Mouse (Mus musculus): ENCODE data around the gene Nfam1. TPM values are rescaled to one million over a fixed set of nuclear protein-coding genes. Genes with fewer than 3 reads are reported as not detected.

Gene Nfam1
- total and polyA plus RNA-seq, 3 experiments = 7.4 to 10.5 TPM; not detected in 1

- Histone ChIP-seq H3K4me3 (ENCODE audit: control insufficient read depth in 1 of 2, insufficient read depth in 1 of 2, low read depth in 2 of 2, low read length in 2 of 2) (no peak overlapping the region), H3K4me1 (ENCODE audit: control insufficient read depth in 1 of 2, insufficient read depth in 2 of 2, low read length in 2 of 2) (no peaks in the 10 kb centered on the region), H3K79me2 (ENCODE audit: control insufficient read depth, insufficient read depth, low read length, poor library complexity) (no peaks in the 10 kb centered on the region), H3K36me3 (ENCODE audit: control insufficient read depth in 1 of 2, insufficient read depth in 2 of 2, low read length in 2 of 2) (no peaks in the 10 kb centered on the region), H3K27ac (ENCODE audit: control insufficient read depth, low read depth, low read length) (no peak overlapping the region), H3K9me3 (replicated peaks; ENCODE audit: insufficient read depth, low read length) (no peaks in the 10 kb centered on the region), H3K9ac (ENCODE audit: control insufficient read depth, low read depth, low read length, poor library complexity, severe bottlenecking) (no peak overlapping the region), H3K27me3 (ENCODE audit: control insufficient read depth in 1 of 2, insufficient read depth in 2 of 2, low read length in 2 of 2) (no peaks in the 10 kb centered on the region)
- no peak for DNase-seq (ENCODE audit: low read depth, low spot score)
- TF ChIP-seq GABPA (IDR thresholded peaks at IDR 0.05; ENCODE audit: low read depth, low read length) (no peak), ELF1 (IDR thresholded peaks at IDR 0.05; ENCODE audit: low read depth, low read length) (no peak), TCF12 (IDR thresholded peaks at IDR 0.05; ENCODE audit: low read depth, low read length) (no peak), USF1 (IDR thresholded peaks at IDR 0.05; ENCODE audit: low read depth, low read length) (no peak), MYC (IDR thresholded peaks at IDR 0.05; ENCODE audit: low read depth, low read length) (no peak), POLR2AphosphoS2 (IDR thresholded peaks at IDR 0.05; ENCODE audit: low read length) (no peak)
These were observed 64.7 kb downstream of the Nfam1 start for GRCm38 (mm10) chr15:82968449-82968848.

GRCm38 (mm10) chr15:82967947-82968346, 65.2 kb downstream of the Nfam1 start:
- no peak for DNase-seq (ENCODE audit: low read depth, low spot score)
- no peaks in the 10 kb centered on the region for H3K27me3 ChIP-seq (ENCODE audit: control insufficient read depth in 1 of 2, insufficient read depth in 2 of 2, low read length in 2 of 2)
- H3K9me3 ChIP-seq (replicated peaks; ENCODE audit: insufficient read depth, low read length) = no peaks in the 10 kb centered on the region
- H3K79me2 ChIP-seq (ENCODE audit: control insufficient read depth, insufficient read depth, low read length, poor library complexity) = no peaks in the 10 kb centered on the region
- H3K4me3 ChIP-seq (ENCODE audit: control insufficient read depth in 1 of 2, insufficient read depth in 1 of 2, low read depth in 2 of 2, low read length in 2 of 2) = no peak overlapping the region
- H3K4me1 ChIP-seq (ENCODE audit: control insufficient read depth in 1 of 2, insufficient read depth in 2 of 2, low read length in 2 of 2) = no peaks in the 10 kb centered on the region
- no peaks in the 10 kb centered on the region for H3K36me3 ChIP-seq (ENCODE audit: control insufficient read depth in 1 of 2, insufficient read depth in 2 of 2, low read length in 2 of 2)
- H3K27ac ChIP-seq (ENCODE audit: control insufficient read depth, low read depth, low read length) = no peak overlapping the region
- no peak overlapping the region for H3K9ac ChIP-seq (ENCODE audit: control insufficient read depth, low read depth, low read length, poor library complexity, severe bottlenecking)
- TF ChIP-seq MEF2A (IDR thresholded peaks at IDR 0.05; ENCODE audit: extremely low read depth, insufficient replicate concordance, low read depth, low read length, poor library complexity, severe bottlenecking) = no peak
- no peak for TF ChIP-seq ZMIZ1 (IDR thresholded peaks at IDR 0.05; ENCODE audit: low read depth, low read length)
- TF ChIP-seq CHD1 (IDR thresholded peaks at IDR 0.05; ENCODE audit: low read depth, low read length) = no peak
- TF ChIP-seq POLR2AphosphoS5 (IDR thresholded peaks at IDR 0.05; ENCODE audit: borderline replicate concordance, low read depth, low read length) = no peak
- no peak for TF ChIP-seq UBTF (IDR thresholded peaks at IDR 0.05; ENCODE audit: borderline replicate concordance, insufficient read depth, low read depth, low read length)
- TF ChIP-seq CTCF (IDR thresholded peaks at IDR 0.05 in 2 of 3, conservative IDR thresholded peaks at IDR 0.05 in 1 of 3; ENCODE audit: control insufficient read depth in 1 of 3, insufficient read depth in 1 of 3, low read depth in 2 of 3, low read length in 3 of 3, poor library complexity in 1 of 3, severe bottlenecking in 1 of 3) = no peak
- TF ChIP-seq EP300 (IDR thresholded peaks at IDR 0.05; ENCODE audit: low read depth in 1 of 2, low read length in 2 of 2) = no peak
- TF ChIP-seq MYC (IDR thresholded peaks at IDR 0.05; ENCODE audit: low read depth, low read length) = no peak
- no peak for TF ChIP-seq CHD2 (IDR thresholded peaks at IDR 0.05; ENCODE audit: low read length)
- TF ChIP-seq GATA1 (IDR thresholded peaks at IDR 0.05; ENCODE audit: low read depth, low read length) = no peak
- TF ChIP-seq ELF1 (IDR thresholded peaks at IDR 0.05; ENCODE audit: low read depth, low read length) = no peak
- TF ChIP-seq SMC3 (IDR thresholded peaks at IDR 0.05; ENCODE audit: low read depth, low read length) = no peak
